Mouse (Mus musculus): Measurements from ENCODE around the gene Rfng. TPM values are rescaled to one million over a fixed set of nuclear protein-coding genes. Genes with fewer than 3 reads are reported as not detected.

The Rfng gene
- total and polyA plus RNA-seq, 3 experiments: 3.8 to 17.6 (median 10.0) TPM

DNA sequence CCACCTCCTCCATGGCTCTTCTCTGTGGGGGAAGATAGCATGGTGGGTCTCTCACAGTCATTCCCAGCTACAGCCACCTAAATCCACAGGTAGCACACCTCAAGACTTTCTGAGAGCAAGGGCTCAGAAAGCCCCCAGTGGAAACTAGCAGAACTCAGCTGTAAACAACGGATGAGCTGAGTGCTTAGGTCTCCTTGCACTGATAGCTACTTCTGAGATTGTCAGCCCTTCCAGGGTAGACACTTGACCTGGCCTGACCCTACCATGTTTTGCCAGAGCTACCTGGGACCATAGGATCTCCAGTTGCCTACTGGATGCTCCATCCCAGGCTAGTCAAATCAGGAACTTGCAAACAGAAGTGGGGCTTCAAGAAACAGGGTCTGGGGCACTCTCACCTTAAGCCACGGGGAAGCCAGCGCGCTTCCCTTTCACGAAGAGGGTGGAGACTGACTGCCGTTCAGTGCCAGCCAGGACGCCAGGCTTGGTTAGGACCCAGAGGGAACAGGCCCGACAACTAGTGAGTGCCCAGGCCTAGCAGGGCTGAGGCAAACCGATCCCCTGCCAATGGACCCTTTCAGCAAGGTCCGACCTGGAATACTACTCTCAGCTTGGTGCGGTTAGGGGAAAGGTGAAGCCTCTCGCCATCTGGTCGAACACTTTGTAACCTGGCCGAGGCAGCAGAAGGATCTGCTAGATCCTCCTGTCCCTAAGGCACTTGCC, 39.0 kb upstream of the Rfng start:
- Histone ChIP-seq H3K27me3 (replicated peaks) (no peaks in the 10 kb centered on the region), H3K9me3 (replicated peaks; ENCODE audit: low read length) (no peaks in the 10 kb centered on the region), H3K79me2 (replicated peaks; ENCODE audit: control insufficient read depth, extremely low read depth, insufficient read depth, poor library complexity, severe bottlenecking) (peaks cover 33% of the 10 kb centered on the region), H3K4me3 (replicated peaks in 1 of 3; ENCODE audit: low read depth in 2 of 3, low read length in 2 of 3, poor library complexity in 1 of 3) (peak overlapping the region; percentile 75 to 97 (median 89)), H3K36me3 (replicated peaks in 1 of 2; ENCODE audit: control insufficient read depth in 1 of 2, insufficient read depth in 1 of 2, low read length in 1 of 2) (peaks cover 36 to 50% of the 10 kb centered on the region in 2 experiments), H3K9ac (ENCODE audit: insufficient read depth, low read depth) (peak overlapping the region; percentile 80), H3K27ac (ENCODE audit: insufficient read depth, low read depth) (peak overlapping the region; percentile 50), H3K4me1 (ENCODE audit: control insufficient read depth in 1 of 2, insufficient read depth in 2 of 2) (peaks cover 26 to 50% of the 10 kb centered on the region in 2 experiments), H3K4me2 (ENCODE audit: insufficient read depth, low read depth, poor library complexity, severe bottlenecking) (peak overlapping the region; percentile 83)
- dilution Hi-C loops (cut with MboI; ENCODE audit: extremely low pct_ligation_motif_present, extremely low pct_unique_long_range_greater_than_20kb, low sequenced_read_pairs): no loop called here
- peak; percentile 43 for DNase-seq (ENCODE audit: extremely low read depth)
- in situ Hi-C loops (cut with MboI; ENCODE audit: low pct_ligation_motif_present, low pct_unique_long_range_greater_than_20kb, low sequenced_read_pairs): loop anchor here (5.0 kb wide), 1 partner anchor 64 kb away; no protein-coding TSS in a partner anchor
- TF ChIP-seq JUN (IDR thresholded peaks at IDR 0.05; ENCODE audit: insufficient read depth, low read depth, low read length): no peak
- TF ChIP-seq ETS1 (conservative IDR thresholded peaks at IDR 0.05; ENCODE audit: low read depth, low read length): no peak
- TF ChIP-seq BHLHE40 (IDR thresholded peaks at IDR 0.05; ENCODE audit: low read depth, low read length): no peak
- no peak for TF ChIP-seq USF1 (IDR thresholded peaks at IDR 0.05; ENCODE audit: low read depth, low read length)
- TF ChIP-seq IRF4 (IDR thresholded peaks at IDR 0.05; ENCODE audit: low read depth, low read length): no peak
- peak; percentile 49 for TF ChIP-seq SIN3A (IDR thresholded peaks at IDR 0.05; ENCODE audit: low read length)
- TF ChIP-seq MEF2A (IDR thresholded peaks at IDR 0.05; ENCODE audit: borderline replicate concordance, low read depth, low read length): no peak
- no peak for TF ChIP-seq RAD21 (IDR thresholded peaks at IDR 0.05; ENCODE audit: low read depth, low read length)

- no peak for DNase-seq (ENCODE audit: extremely low read depth)
- TF ChIP-seq NRF1 (IDR thresholded peaks at IDR 0.05; ENCODE audit: low read depth, low read length) (no peak), CHD2 (IDR thresholded peaks at IDR 0.05; ENCODE audit: low read length) (no peak), EP300 (IDR thresholded peaks at IDR 0.05; ENCODE audit: low read length) (no peak), TBP (conservative IDR thresholded peaks at IDR 0.05; ENCODE audit: low read depth, low read length) (no peak), CHD1 (IDR thresholded peaks at IDR 0.05; ENCODE audit: low read depth, low read length) (no peak), SIN3A (IDR thresholded peaks at IDR 0.05; ENCODE audit: low read length) (no peak), UBTF (IDR thresholded peaks at IDR 0.05; ENCODE audit: low read depth, low read length) (no peak), USF1 (IDR thresholded peaks at IDR 0.05; ENCODE audit: low read depth, low read length) (no peak), RAD21 (IDR thresholded peaks at IDR 0.05; ENCODE audit: low read depth, low read length) (no peak), IRF4 (IDR thresholded peaks at IDR 0.05; ENCODE audit: low read depth, low read length) (no peak), ETS1 (conservative IDR thresholded peaks at IDR 0.05; ENCODE audit: low read depth, low read length) (no peak), USF2 (conservative IDR thresholded peaks at IDR 0.05; ENCODE audit: low read depth, low read length) (no peak), MXI1 (IDR thresholded peaks at IDR 0.05; ENCODE audit: low read depth, low read length) (no peak), GABPA (IDR thresholded peaks at IDR 0.05; ENCODE audit: insufficient replicate concordance, low read depth, low read length) (no peak), MYC (IDR thresholded peaks at IDR 0.05; ENCODE audit: low read depth, low read length) (no peak), POLR2A (IDR thresholded peaks at IDR 0.05; ENCODE audit: low read depth, low read length) (no peak; the same call in 1 of the 2 replicates), NELFE (IDR thresholded peaks at IDR 0.05; ENCODE audit: low read depth, low read length) (no peak), RCOR1 (conservative IDR thresholded peaks at IDR 0.05; ENCODE audit: low read depth, low read length) (no peak), MEF2A (IDR thresholded peaks at IDR 0.05; ENCODE audit: borderline replicate concordance, low read depth, low read length) (no peak), BHLHE40 (IDR thresholded peaks at IDR 0.05; ENCODE audit: low read depth, low read length) (no peak)
- Histone ChIP-seq H3K9me3 (replicated peaks; ENCODE audit: low read length) (no peaks in the 10 kb centered on the region), H3K9ac (ENCODE audit: insufficient read depth, low read depth) (peak overlapping the region; percentile 80), H3K36me3 (replicated peaks in 1 of 2; ENCODE audit: control insufficient read depth in 1 of 2, insufficient read depth in 1 of 2, low read length in 1 of 2) (peaks cover 43 to 57% of the 10 kb centered on the region in 2 experiments), H3K27me3 (replicated peaks) (no peaks in the 10 kb centered on the region), H3K4me3 (replicated peaks in 1 of 3; ENCODE audit: low read depth in 2 of 3, low read length in 2 of 3, poor library complexity in 1 of 3) (peak overlapping the region; percentile 75 to 97 (median 89)), H3K4me1 (ENCODE audit: control insufficient read depth in 1 of 2, insufficient read depth in 2 of 2) (peaks cover 23 to 45% of the 10 kb centered on the region in 2 experiments), H3K79me2 (replicated peaks; ENCODE audit: control insufficient read depth, extremely low read depth, insufficient read depth, poor library complexity, severe bottlenecking) (peaks cover 33% of the 10 kb centered on the region), H3K27ac (ENCODE audit: insufficient read depth, low read depth) (no peak overlapping the region), H3K4me2 (ENCODE audit: insufficient read depth, low read depth, poor library complexity, severe bottlenecking) (peak overlapping the region; percentile 83)
- dilution Hi-C loops (cut with MboI; ENCODE audit: extremely low pct_ligation_motif_present, extremely low pct_unique_long_range_greater_than_20kb, low sequenced_read_pairs) (no loop called here), in situ Hi-C loops (cut with MboI; ENCODE audit: low pct_ligation_motif_present, low pct_unique_long_range_greater_than_20kb, low sequenced_read_pairs) (loop anchor here (5.0 kb wide), 1 partner anchor 65 kb away; no protein-coding TSS in a partner anchor)
Observed at GRCm38 (mm10) chr11:120822321-120822720, 38.3 kb upstream of the Rfng start.

Measured in CH12.LX (cell line).